Mouse (Mus musculus) cerebellum, adult 9-10 months (tissue): ENCODE data around the gene Zfp747.
"Not testable (repeated sequence)": the region's sequence is repeated elsewhere in the genome, so short reads cannot be mapped to it uniquely, and the experiment has no call there.

ENCODE experiments used
- DNase-seq: peaks from one replicate; pipeline ENCODE4 v3.0.0; 2022

Gene Zfp747

DNA sequence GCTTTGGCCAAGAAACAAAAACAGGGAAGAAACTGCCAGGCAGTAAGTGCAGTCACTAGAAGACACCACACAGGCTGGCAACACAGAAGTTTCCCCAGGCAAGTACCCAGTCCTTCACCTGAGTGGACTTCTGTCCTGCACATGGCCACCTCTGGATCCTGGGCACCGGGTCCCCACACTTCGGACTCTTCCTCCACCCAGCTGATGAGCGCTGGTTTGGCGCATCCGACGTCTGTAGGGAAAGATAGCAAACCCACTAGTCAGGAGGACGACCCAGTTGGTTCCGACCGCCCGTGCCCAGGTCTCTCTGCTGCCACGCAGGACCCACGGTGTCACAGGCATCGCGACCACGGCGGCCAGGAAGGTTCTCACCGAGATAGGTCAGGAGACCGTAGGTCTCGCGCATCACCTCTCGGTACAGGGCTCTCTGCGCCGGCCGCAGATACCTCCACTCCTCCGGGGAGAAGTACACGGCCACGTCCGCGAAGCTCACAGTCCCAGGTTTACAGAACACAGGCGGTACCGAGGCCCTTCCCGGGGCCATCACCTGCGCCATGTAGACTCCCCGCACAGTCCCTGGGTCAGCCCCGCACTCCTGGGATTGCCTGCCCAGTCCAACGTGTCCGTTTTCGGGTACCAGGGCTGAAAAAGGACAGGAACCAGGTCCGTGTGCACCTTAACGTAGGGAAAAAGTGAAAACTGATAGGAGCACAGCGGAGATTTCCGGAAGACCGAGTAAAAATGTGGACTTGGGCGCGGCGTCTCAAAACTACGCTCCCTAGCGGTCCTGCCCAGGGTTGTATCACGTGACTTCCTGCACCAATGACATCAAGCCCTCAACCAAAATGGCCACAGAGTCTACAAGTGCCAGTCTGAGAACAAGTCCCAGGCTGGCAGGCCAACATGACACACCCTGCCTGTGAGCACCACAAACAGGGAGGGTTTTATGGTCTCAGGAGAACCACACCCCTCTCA is at the start of gene Zfp747:
Zfp747 (minus strand) TSS at position 780 of the 975 bp plus-strand sequence.
- peak; percentile 98 for DNase-seq

DNA sequence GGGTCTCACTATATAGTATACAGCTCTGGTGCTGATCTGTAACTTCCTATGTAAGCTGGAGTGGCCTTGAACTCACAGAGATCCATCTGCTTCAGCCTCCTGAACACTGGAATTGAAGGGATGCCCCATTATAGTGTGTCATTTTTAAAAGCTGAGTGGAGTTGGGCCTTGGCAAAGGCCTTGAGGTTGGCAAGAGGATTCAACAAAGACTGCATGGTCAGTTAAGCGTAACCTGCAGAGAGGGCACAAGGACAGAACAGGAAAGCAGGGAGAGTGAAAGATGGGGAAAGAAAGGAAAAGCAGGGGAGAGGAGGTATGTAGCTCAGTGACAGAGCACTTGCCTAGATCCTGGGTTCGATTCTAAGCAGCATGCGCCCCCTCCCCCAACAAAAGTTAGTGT is 49.4 kb upstream of the Zfp747 start:
- DNase-seq: no peak

DNA sequence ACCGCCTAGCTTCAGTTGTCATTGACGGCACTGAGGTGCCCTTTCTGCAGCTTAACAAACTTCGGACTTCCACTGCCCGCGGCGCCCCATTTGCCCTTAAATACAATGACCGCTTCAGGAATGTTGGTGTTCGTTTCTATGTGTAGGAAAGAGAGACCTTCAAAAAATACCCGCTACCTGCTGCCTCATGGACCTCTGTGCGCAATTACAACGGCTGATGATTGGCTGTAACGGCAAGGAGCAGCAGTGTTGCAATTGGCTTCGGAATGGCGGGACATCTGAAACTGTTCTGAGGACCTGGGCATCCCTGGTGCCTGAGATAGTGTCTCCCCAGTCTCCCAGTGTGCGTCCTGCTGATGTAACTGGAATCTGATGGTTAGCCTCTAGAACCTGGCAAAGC is 46.4 kb upstream of the Zfp747 start:
- DNase-seq: peak; percentile 37

DNA sequence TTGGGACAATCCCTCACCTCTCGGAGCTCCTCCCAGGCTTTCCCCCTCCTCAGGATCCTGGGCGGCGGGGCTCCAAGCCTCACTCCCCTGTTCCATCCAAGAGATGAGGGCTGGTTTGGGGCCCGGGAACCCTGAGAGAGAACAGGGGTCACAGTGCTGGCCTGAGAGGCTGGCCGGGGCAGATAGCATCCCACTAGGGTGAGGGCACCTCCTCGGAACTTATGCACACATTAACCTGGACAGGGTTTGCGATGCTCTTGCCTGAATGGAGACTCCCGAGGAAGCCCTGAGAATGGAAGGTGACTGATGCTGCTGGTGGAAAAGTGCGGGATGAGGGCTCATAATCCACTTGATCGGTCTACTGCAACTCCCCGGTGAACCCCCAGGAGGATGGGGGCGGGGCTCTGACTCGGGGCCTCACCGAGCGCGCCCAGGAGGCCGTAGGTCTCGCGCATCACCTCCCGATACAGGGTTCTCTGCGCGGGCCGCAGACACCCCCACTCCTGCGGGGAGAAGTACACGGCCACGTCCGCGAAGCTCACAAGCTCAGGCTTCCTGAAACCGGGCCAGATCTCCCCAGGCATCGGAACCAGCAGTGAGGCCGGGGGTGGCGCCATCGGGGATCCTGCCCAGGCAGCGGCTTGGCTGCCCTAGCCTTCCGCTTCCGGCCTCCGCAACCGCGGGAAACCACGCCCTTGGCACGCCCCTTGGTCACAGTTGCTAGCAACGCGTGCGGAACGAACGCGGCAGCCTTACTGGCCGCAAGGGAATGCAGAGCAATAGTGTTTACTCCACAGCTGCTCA is 45.7 kb upstream of the Zfp747 start, which contains the start of gene Zfp688:
Zfp688 (minus strand) TSS at position 681 of the 804 bp plus-strand sequence.
- peak; percentile 89 for DNase-seq

GRCm38 (mm10) chr7:127411418-127411817 is 35.6 kb upstream of the Zfp747 start:
- DNase-seq: no peak

DNA sequence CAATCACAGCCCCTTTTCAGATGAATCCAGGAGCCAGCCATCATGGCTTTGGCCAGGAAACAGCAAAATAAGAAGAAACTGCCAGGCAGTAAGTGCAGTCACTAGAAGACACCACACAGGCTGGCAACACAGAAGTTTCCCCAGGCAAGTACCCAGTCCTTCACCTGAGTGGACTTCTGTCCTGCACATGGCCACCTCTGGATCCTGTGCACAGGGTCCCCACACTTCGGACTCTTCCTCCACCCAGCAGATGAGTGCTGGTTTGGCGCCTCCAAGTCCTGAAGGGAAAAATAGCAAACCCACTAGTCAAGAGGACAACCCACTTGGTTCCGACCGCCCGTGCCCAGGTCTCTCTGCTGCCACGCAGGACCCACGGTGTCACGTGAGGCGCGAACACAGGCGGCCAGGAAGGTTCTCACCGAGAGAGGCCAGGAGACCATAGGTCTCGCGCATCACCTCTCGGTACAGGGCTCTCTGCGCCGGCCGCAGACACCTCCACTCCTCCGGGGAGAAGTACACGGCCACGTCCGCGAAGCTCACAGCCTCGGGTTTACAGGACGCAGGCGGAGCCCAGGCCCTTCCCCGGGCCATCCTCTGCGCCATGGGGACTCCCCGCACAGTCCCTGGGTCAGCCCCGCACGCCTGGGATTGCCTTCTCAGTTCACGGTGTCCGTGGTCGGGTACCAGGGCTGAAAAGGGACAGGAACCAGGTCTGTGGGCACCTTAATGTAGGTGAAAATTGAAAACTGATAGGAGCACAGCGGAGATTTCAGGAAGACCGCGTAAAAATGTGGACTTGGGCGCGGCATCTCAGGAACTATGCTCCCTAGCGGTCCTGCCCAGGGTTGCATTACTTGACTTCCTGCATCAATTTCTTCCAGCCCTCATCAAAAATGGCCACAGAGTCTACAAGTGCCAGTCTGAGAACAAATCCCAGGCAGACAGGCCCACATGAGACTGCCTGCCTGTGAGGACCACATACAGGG is 30.4 kb upstream of the Zfp747 start, which contains the start of gene Zfp764:
Zfp764 (minus strand) TSS at position 821 of the 986 bp plus-strand sequence.
- peak; percentile 96 for DNase-seq

DNA sequence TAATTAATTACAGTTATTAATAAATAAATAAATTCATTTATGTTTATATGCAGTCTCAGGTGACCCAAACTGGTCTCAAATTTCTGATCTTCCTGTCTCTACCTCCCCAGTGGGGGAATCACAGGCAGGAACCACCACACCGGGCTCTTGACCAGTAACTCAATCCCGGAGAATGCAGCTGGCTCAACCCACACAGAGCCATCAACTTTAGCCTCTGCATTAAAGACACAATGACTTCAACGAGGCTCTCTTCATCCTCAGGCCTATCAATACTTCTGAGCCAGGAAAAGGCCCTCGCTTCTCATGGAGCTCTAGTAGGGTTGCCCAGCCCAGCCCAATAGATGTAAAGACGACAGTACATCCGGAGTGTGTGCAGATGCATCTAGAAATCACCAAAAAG is 28.3 kb upstream of the Zfp747 start:
- not testable (repeated sequence) for DNase-seq

DNA sequence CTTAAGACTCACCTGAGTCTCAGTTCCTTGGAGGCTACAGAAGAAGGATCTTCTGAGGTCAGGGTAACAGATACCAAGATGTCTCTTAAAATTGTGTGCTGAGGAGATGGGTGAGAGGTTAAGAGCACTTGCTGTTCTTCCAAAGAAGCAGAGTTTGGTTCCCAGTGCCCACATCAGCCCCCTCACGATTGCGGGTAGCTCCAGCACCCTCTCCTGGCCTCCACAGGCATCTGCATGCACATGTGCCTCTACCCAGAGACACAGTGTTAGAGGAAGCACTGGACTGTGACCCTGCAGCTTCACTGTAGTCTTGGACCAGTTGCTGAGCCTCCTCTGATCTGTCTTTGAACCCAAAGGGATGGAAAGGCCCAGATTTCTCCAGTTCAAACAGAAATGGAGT is 27.1 kb upstream of the Zfp747 start:
- no peak for DNase-seq

DNA sequence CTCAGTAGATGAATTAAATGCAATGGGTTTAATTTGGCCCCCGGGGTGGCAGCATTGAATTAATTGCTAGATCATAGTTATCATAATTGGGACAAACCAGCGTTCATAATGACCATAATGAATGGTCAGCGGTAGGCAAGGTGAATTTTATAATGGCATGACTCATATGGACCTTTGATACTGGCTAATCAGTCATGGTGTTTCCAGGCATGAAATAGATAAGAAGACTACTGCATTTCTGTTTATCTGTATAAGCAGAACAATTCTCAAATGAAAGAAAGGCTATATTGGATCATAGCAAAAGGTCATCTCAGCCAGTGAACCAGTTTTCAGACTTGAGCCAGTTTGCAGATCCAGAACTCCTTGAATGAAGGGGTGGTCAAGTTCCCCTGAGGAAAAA is 24.5 kb upstream of the Zfp747 start:
- no peak for DNase-seq

DNA sequence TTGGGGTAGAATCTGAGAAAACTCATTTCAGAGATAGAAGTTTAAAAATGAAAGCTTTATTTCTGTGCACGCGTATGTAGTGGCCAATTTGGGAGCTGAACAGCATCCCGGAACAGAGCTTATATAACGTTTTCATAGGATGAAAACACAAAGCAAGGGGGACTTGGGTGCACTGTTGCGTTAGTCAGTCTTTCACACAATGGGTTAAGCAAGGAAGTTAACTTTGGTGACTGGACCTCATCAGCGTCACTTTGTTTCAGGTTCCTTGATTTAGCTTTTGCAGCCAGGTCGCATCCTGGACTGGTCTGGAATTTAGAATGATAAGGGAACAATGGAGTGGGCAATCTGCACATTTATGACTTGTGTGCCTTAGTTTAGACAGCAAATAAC is 18.1 kb upstream of the Zfp747 start:
- DNase-seq: no peak

DNA sequence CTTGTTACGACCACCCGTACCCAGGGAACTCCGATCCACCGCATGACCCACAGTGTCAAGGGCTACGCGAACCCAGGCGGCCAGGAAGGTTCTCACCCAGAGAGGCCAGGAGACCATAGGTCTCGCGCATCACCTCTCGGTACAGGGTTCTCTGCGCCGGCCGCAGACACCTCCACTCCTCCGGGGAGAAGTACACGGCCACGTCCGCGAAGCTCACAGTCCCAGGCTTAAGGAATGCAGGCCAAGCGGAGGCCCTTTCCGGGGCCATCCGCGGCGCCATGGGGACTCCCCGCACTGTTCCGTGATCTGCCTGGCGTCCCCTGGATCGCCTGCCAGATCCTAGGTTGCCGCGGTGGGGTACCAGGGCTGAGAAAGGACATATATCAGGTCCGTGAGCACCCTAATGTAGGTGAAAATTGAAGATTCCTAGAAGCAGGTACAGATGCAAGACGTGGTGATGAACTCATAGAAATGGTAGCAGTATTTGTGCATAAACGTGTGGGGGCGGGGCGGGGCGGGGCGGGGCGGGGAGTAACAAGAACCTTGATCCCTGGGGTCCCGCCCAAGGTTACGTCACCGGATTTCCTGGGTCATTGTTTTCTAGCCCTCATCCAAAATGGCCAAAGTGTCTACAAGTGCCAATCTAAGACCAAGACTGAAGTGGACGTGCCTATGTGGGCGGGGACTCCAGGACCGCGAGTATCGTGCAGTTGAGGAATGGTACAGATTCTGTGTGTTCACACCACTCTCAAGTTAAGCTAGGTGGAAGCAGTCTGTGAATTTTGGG is 17.5 kb upstream of the Zfp747 start, which contains the start of gene E430018J23Rik:
E430018J23Rik (minus strand) TSS at position 473 of the 787 bp plus-strand sequence.
- peak; percentile 100 for DNase-seq

GRCm38 (mm10) chr7:127392251-127392824 is 16.5 kb upstream of the Zfp747 start:
- no peak for DNase-seq

DNA sequence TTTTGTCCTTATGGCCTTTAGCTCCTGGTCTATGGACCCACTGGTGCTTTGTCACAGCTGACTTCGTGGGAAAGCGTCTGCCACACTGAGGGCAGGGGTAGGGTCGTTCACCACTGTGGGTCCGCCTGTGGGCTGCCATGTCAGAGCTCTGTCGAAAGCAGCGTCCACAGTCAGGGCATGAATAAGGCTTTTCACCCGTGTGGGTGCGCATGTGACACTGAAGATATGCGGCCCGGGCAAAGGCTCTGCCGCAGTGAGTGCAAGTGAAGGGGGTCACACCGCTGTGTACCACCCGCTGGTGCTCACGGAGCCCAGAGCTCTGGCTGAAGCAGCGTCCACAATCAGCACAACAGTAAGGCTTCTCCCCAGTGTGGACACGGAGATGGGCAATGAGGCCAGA is 15.7 kb upstream of the Zfp747 start:
- no peak for DNase-seq

- no peak for DNase-seq
These were observed 14.5 kb upstream of the Zfp747 start for GRCm38 (mm10) chr7:127390306-127390705.

DNA sequence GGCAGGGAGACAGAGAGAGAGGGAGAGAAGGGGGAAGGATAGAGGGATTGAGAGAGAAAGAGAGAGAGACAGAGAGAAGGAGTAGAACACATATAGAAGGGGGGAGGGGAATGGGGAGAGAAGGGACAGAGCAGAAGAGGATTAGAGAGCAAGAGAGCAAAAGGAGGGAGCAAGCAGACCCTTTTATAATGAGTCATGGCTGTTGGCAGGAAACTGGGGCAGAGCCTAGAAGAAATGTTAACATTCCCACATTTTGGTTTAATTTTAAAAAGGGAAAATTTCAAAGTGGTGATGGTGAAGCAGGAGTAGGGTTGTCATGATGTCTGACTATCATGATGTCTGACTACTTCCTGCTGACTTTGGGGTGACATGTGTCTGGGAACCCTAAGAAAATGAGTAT is 12.4 kb upstream of the Zfp747 start:
- not testable (repeated sequence) for DNase-seq

- peak; percentile 97 for DNase-seq
These were observed 11.0 kb upstream of the Zfp747 start, which contains the start of gene 9130019O22Rik for GRCm38 (mm10) chr7:127386641-127387392. Gene 9130019O22Rik (minus strand): TSS chr7:127387166.

- not testable (repeated sequence) for DNase-seq
These were observed 9.7 kb upstream of the Zfp747 start for GRCm38 (mm10) chr7:127385560-127385959.

- DNase-seq: no peak
These were observed 2.6 kb upstream of the Zfp747 start for GRCm38 (mm10) chr7:127378310-127378921.

DNA sequence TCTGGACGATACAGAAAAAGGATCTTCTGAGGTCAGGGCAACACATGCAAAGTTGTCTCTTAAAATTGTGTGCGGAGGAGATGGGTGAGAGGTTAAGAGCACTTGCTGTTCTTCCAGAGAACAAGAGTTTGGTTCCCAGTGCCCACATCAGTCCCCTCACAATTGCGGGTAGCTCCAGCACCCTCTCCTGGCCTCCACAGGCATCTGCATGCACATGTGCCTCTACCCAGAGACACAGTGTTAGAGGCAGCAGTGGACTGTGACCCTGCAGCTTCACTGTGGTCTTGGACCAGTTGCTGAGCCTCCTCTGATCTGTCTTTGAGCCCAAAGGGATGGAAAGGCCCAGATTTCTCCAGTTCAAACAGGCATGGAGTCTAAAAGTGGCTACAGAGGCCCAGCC is 4.0 kb downstream of the Zfp747 start:
- DNase-seq: not testable (repeated sequence)

DNA sequence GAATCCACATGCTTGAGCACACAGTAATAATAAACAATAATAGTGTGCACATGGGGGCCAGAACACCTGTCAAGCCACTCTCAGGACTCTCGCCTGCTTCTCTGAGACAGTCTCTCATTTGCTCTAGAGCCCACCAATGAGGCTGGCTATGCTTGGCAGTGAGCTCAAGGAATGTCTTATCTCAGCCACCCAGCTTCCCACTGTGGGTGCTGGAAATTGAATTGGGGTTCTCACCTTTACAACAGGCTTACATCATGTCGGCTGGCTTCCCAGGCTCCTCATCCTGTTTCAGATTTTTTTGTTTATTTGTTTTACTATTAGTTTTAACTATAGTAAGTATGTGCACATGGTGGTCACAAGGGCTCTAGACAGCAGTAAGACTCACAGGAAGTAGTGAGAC is 4.6 kb downstream of the Zfp747 start:
- DNase-seq: no peak
